Mouse (Mus musculus) liver, embryonic 14.5 days (tissue): ENCODE measurements around the gene Hist1h4f.

ENCODE experiments used
- CTCF ChIP-seq: IDR thresholded peaks from 2 replicates; pipeline ENCODE4 v1.5.1; 2016; ENCODE audit warnings: antibody characterized with exemption, low read depth, control low read depth
- EP300 ChIP-seq: IDR thresholded peaks from 2 replicates; pipeline ENCODE4 v1.6.1; 2016; ENCODE audit warnings: antibody characterized with exemption, low read depth

GRCm38 (mm10) chr13:23529005-23529404, 22.4 kb downstream of the Hist1h4f start:
- TF ChIP-seq EP300: no peak
- no peak for TF ChIP-seq CTCF
